Mouse (Mus musculus): ENCODE measurements around the gene Pycard.

DNA sequence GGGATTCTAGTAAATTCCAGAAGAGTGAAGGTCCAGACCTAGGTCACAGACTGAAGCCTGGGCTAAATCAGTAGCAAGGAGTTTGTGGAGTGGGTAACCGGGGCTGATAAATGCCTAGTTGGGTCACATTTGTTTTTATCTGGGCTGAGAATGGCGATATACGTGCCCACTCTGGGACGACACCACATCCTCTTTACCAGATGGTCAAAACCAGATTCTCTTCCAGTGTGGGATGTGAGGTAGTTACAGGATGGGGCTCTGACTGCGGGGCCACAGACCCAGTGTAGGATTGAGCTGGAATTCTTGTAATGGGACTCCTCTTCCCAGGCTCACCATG, 10.5 kb upstream of the Pycard start:
- TF ChIP-seq POLR2A (IDR thresholded peaks at IDR 0.05; ENCODE audit: borderline replicate concordance, low read depth, low read length) (no peak), CTCF (IDR thresholded peaks at IDR 0.05; ENCODE audit: low read depth, low read length) (no peak)

Measured in bone marrow macrophage, adult 2 months (primary cell).